Mouse (Mus musculus) ES-E14 (cell line): Measurements from ENCODE around the gene Gm14440. TPM values are rescaled to one million over a fixed set of nuclear protein-coding genes. Genes with fewer than 3 reads are reported as not detected.
"Not testable (repeated sequence)": the region's sequence is repeated elsewhere in the genome, so short reads cannot be mapped to it uniquely, and the experiment has no call there.

ENCODE experiments used
- DNase-seq: peaks from one replicate; pipeline ENCODE4 v3.0.0-alpha.2; 2013; ENCODE audit warnings: low read depth, low spot score
- H3K27ac ChIP-seq: 2 replicates; pipeline ENCODE4 v1.5.1; 2012; ENCODE audit warnings: low read depth, mild to moderate bottlenecking, low read length, moderate library complexity, mixed read lengths; ENCODE audit not compliant: poor library complexity, insufficient read depth, severe bottlenecking
- H3K36me3 ChIP-seq: 2 replicates; pipeline ENCODE4 v1.6.1; 2012; ENCODE audit warnings: mild to moderate bottlenecking, low read length, moderate library complexity, mixed read lengths; ENCODE audit not compliant: control insufficient read depth, poor library complexity, insufficient read depth, severe bottlenecking
- H3K4me1 ChIP-seq, 2 experiments: fragments of 150-350 bp in 1 of 2; sonication (generic) in 1 of 2; 2 replicates each; pipeline ENCODE4 v1.6.1; 2012; ENCODE audit warnings: low read length in 2 of 2, mild to moderate bottlenecking in 1 of 2, mixed read lengths in 1 of 2; ENCODE audit not compliant: control insufficient read depth in 2 of 2, insufficient read depth in 2 of 2, poor library complexity in 1 of 2
- H3K4me3 ChIP-seq, 2 experiments: fragments of 150-350 bp in 1 of 2; sonication (generic) in 1 of 2; 2 replicates each; pipeline ENCODE4 v1.5.1; 2012; ENCODE audit warnings: low read length in 2 of 2, low read depth in 1 of 2, mild to moderate bottlenecking in 1 of 2, mixed read lengths in 1 of 2; ENCODE audit not compliant: insufficient read depth in 1 of 2, poor library complexity in 1 of 2, severe bottlenecking in 1 of 2
- H3K9ac ChIP-seq: 2 replicates; pipeline ENCODE4 v1.6.1; 2012; ENCODE audit warnings: low read depth, mild to moderate bottlenecking, low read length, mixed read lengths; ENCODE audit not compliant: poor library complexity, insufficient read depth, severe bottlenecking
- H3K9me3 ChIP-seq: fragments of 150-350 bp; sonication (generic); 2 replicates; pipeline ENCODE4 v1.6.1; 2012; ENCODE audit warnings: low read depth, mild to moderate bottlenecking, low read length; ENCODE audit not compliant: control insufficient read depth, insufficient read depth
- in situ Hi-C, 2 experiments: fragments of 600-800 bp; cut with MboI; formaldehyde crosslinking; loops; one replicate each; pipeline ENCODE4 v1.15.1; 2025; ENCODE audit warnings: low sequenced_read_pairs in 2 of 2, inconsistent platforms in 1 of 2; ENCODE audit not compliant: unreplicated experiment in 2 of 2
- total RNA-seq: library from RNA; depleted of rRNA; stranded (reverse); fragments of 300-350 nt; gene quantifications from 2 replicates; pipeline ENCODE4 v1.2.3, GENCODE M21; 2012; rRNA removed

Gene Gm14440
- total RNA-seq: 0.69 and 2.3 TPM in 2 replicates

GRCm38 (mm10) chr2:175274825-175275224 is at the start of gene Gm14440:
Gm14440 (plus strand) TSS chr2:175275125.
- H3K27ac ChIP-seq, H3K4me1 ChIP-seq, H3K9ac ChIP-seq, H3K4me3 ChIP-seq, DNase-seq, in situ Hi-C loops, H3K9me3 ChIP-seq, H3K36me3 ChIP-seq: not testable (repeated sequence)

Other genes starting within 250 kb of the Gm14440 start
- 16.6 and 17.0 TPM in 2 replicates for gene Gm14393, start 207.3 kb upstream of the Gm14440 start, total RNA-seq
- gene Gm14399, start 133.1 kb upstream of the Gm14440 start, total RNA-seq: 30.3 and 41.0 TPM in 2 replicates
- 15.0 and 19.3 TPM in 2 replicates for gene Gm14443, start 99.3 kb upstream of the Gm14440 start, total RNA-seq
- gene Gm14391, start 68.2 kb upstream of the Gm14440 start, total RNA-seq: 27.4 and 34.1 TPM in 2 replicates
- 55.0 and 62.2 TPM in 2 replicates for gene Gm4631, start 63.1 kb downstream of the Gm14440 start, total RNA-seq
- 7.0 and 9.2 TPM in 2 replicates for gene Zfp968, start 97.3 kb downstream of the Gm14440 start, total RNA-seq
- 12.1 and 16.2 TPM in 2 replicates for gene Gm4724, start 160.7 kb downstream of the Gm14440 start, total RNA-seq
- 2.8 and 9.2 TPM in 2 replicates for gene Zfp965, start 194.9 kb downstream of the Gm14440 start, total RNA-seq